ENCODE assay signal across 25 mouse cellular contexts in genomic region chr1:76137701-76138100, GRCm38 (mm10).
DNase-seq lines count a peak whose midpoint lies in the region; ATAC-seq lines count a peak whose summit lies in the region.
"Had no signal": no experiment of that assay in that cellular context is flagged by ENCODE, and none has a peak within 500 bp of the region (broad histone marks: within the 10 kb centered on the region; RNA-seq: fewer than 3 reads in every experiment).

No protein-coding gene starts in this region.

- H3K27ac ChIP-seq in neural tube, embryonic 15.5 days (replicated peaks) = no peak overlapping the region
- H3K27ac ChIP-seq in limb, embryonic 11.5 days (replicated peaks; ENCODE audit: low read depth, low read length) = no peak overlapping the region
- no peak overlapping the region for H3K27ac ChIP-seq in forebrain, embryonic 16.5 days (ENCODE audit: low read length)
- H3K27ac ChIP-seq: embryonic facial prominence, embryonic 12.5 days; forebrain, embryonic 10.5 days; forebrain, embryonic 15.5 days; heart, adult 2 months; heart, embryonic 13.5 days; kidney, postnatal 0 days; liver, embryonic 13.5 days had no signal

- no peak for ATAC-seq in neural tube, embryonic 15.5 days (ENCODE audit: low FRiP score)
- no peak for ATAC-seq in limb, embryonic 11.5 days (ENCODE audit: insufficient number of reproducible peaks, low FRiP score, low TSS enrichment, low read depth)
- no peak for ATAC-seq in forebrain, embryonic 16.5 days
- ATAC-seq: CD4-positive, CD25-positive, alpha-beta regulatory T cell, adult 4 months; forebrain, embryonic 15.5 days; lung, postnatal 0 days had no signal

- H3K9ac ChIP-seq in neural tube, embryonic 15.5 days (replicated peaks) = no peak overlapping the region
- H3K9ac ChIP-seq in limb, embryonic 11.5 days (ENCODE audit: low read length) = no peak overlapping the region
- no peak overlapping the region for H3K9ac ChIP-seq in forebrain, embryonic 16.5 days (replicated peaks; ENCODE audit: low read depth, low read length)
- H3K9ac ChIP-seq: embryonic facial prominence, embryonic 12.5 days; forebrain, embryonic 15.5 days; heart, embryonic 13.5 days; liver, embryonic 13.5 days had no signal

- WGBS in neural tube, embryonic 15.5 days = 28% methylated on average over 6 of the region's 6 CpGs
- WGBS in limb, embryonic 11.5 days = 38% methylated on average over 6 of the region's 6 CpGs
- WGBS in forebrain, embryonic 16.5 days = 53% methylated on average over 6 of the region's 6 CpGs

- H3K9me3 ChIP-seq in neural tube, embryonic 15.5 days (replicated peaks) = no peaks in the 10 kb centered on the region
- no peaks in the 10 kb centered on the region for H3K9me3 ChIP-seq in limb, embryonic 11.5 days (ENCODE audit: control insufficient read depth, low read length)
- no peaks in the 10 kb centered on the region for H3K9me3 ChIP-seq in forebrain, embryonic 16.5 days (ENCODE audit: control insufficient read depth, low read length)
- H3K9me3 ChIP-seq: embryonic facial prominence, embryonic 12.5 days; forebrain, embryonic 10.5 days; forebrain, embryonic 15.5 days; heart, embryonic 13.5 days; liver, embryonic 13.5 days had no signal

- H3K4me3 ChIP-seq in neural tube, embryonic 15.5 days (replicated peaks) = no peak overlapping the region
- no peak overlapping the region for H3K4me3 ChIP-seq in limb, embryonic 11.5 days (ENCODE audit: low read depth, low read length)
- H3K4me3 ChIP-seq in forebrain, embryonic 16.5 days (replicated peaks; ENCODE audit: low read length) = no peak overlapping the region
- H3K4me3 ChIP-seq: embryonic facial prominence, embryonic 12.5 days; forebrain, embryonic 10.5 days; forebrain, embryonic 15.5 days; heart, adult 2 months; heart, embryonic 13.5 days; liver, embryonic 13.5 days had no signal

- no peaks in the 10 kb centered on the region for H3K27me3 ChIP-seq in neural tube, embryonic 15.5 days (replicated peaks)
- no peaks in the 10 kb centered on the region for H3K27me3 ChIP-seq in limb, embryonic 11.5 days (ENCODE audit: control insufficient read depth, insufficient read depth, low read length)
- H3K27me3 ChIP-seq in forebrain, embryonic 16.5 days (replicated peaks; ENCODE audit: control insufficient read depth, insufficient read depth, low read length) = no peaks in the 10 kb centered on the region
- H3K27me3 ChIP-seq: embryonic facial prominence, embryonic 12.5 days; forebrain, embryonic 15.5 days; heart, embryonic 13.5 days; liver, embryonic 13.5 days had no signal

- no peak overlapping the region for H3K4me2 ChIP-seq in neural tube, embryonic 15.5 days
- H3K4me2 ChIP-seq in limb, embryonic 11.5 days (ENCODE audit: low read depth, severe bottlenecking) = no peak overlapping the region
- no peak overlapping the region for H3K4me2 ChIP-seq in forebrain, embryonic 16.5 days (ENCODE audit: low read length)
- H3K4me2 ChIP-seq: embryonic facial prominence, embryonic 12.5 days; forebrain, embryonic 15.5 days; heart, embryonic 13.5 days; liver, embryonic 13.5 days had no signal

- DNase-seq in neural tube, embryonic 10.5 days (ENCODE audit: extremely low spot score, low spot score) = peak; percentile 21
- peak; percentile 17 for DNase-seq in embryo, embryonic 9.5 days (ENCODE audit: extremely low spot score)
- DNase-seq in limb, embryonic 11.5 days (ENCODE audit: low spot score) = peak; percentile 29
- no peak for DNase-seq in cerebellum, postnatal 10 days
- no peak for DNase-seq in kidney, postnatal 10 days
- DNase-seq: adrenal gland, postnatal 36 days; cerebellum, postnatal 36 days; heart, adult 2 months; heart, postnatal 10 days; kidney, adult 2 months; liver, embryonic 13.5 days; lung, adult 18-20 months; lung, postnatal 4 days; midbrain, embryonic 14.5 days; thymus, adult 2 months; thymus, postnatal 36 days had no signal

- no peaks in the 10 kb centered on the region for H3K36me3 ChIP-seq in neural tube, embryonic 15.5 days
- H3K36me3 ChIP-seq in limb, embryonic 11.5 days (ENCODE audit: control insufficient read depth, insufficient read depth, low read length) = no peaks in the 10 kb centered on the region
- no peaks in the 10 kb centered on the region for H3K36me3 ChIP-seq in forebrain, embryonic 16.5 days (ENCODE audit: control insufficient read depth, insufficient read depth)
- H3K36me3 ChIP-seq: embryonic facial prominence, embryonic 12.5 days; forebrain, embryonic 10.5 days; forebrain, embryonic 15.5 days; heart, embryonic 13.5 days; liver, embryonic 13.5 days had no signal

- peaks cover 8% of the 10 kb centered on the region; the same call in 1 of the 2 replicates for H3K4me1 ChIP-seq in neural tube, embryonic 15.5 days
- 0 out of 2 replicates have a peak, but pooled peaks cover 3% of the 10 kb centered on the region for H3K4me1 ChIP-seq in limb, embryonic 11.5 days (ENCODE audit: control insufficient read depth, insufficient read depth, low read length)
- H3K4me1 ChIP-seq in forebrain, embryonic 16.5 days (replicated peaks; ENCODE audit: control insufficient read depth, insufficient read depth, low read length) = no peaks in the 10 kb centered on the region; the same call in 1 of the 2 replicates
- H3K4me1 ChIP-seq: forebrain, embryonic 15.5 days; heart, embryonic 13.5 days; liver, embryonic 13.5 days had no signal

Comparison
In these comparisons a context has a peak if more than half of its experiments do, and no peak if none do; other contexts are left out.
1. DNase-seq: peak in neural tube, embryonic 10.5 days (single experiment), embryo, embryonic 9.5 days (single experiment) and limb, embryonic 11.5 days (single experiment); none in cerebellum, postnatal 10 days (0 of 2) and kidney, postnatal 10 days (single experiment).